Mouse (Mus musculus): ENCODE results near the gene Nfix. TPM values are rescaled to one million over a fixed set of nuclear protein-coding genes. Genes with fewer than 3 reads are reported as not detected.

The Nfix gene
- polyA plus RNA-seq, 1 experiment from 2014 or later = 413 TPM

DNA sequence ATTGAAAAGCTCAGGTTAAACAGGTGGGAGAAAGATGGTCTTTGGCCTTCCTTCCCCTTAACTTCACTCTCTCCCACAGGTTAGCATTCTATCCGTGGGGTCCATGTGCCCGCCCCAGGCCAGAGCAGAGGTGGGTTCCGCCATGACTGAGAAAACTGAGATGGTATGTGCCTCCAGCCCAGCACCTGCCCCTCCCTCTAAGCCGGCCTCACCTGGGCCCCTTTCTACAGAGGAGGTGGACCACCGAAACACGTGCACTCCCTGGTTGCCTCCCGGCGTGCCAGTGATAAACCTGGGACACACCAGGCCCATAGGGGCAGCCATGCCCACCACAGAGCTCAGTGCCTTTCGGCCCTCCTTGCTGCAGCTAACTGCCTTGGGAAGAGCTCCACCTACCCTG, 97.6 kb downstream of the Nfix start:
- H3K9ac ChIP-seq (replicated peaks) = no peak overlapping the region
- peaks cover 18% of the 10 kb centered on the region for H3K27me3 ChIP-seq
- H3K9me3 ChIP-seq = no peaks in the 10 kb centered on the region
- H3K4me3 ChIP-seq = no peak overlapping the region
- H3K36me3 ChIP-seq = peaks cover 14% of the 10 kb centered on the region; the same call in 1 of the 2 replicates
- no peak for ATAC-seq (replicated peaks)
- peaks cover 42% of the 10 kb centered on the region for H3K4me1 ChIP-seq
- 73% methylated on average over 9 of the region's 9 CpGs for WGBS
- H3K27ac ChIP-seq (replicated peaks) = peak overlapping the region; percentile 94
- no peak overlapping the region for H3K4me2 ChIP-seq (replicated peaks)

DNA sequence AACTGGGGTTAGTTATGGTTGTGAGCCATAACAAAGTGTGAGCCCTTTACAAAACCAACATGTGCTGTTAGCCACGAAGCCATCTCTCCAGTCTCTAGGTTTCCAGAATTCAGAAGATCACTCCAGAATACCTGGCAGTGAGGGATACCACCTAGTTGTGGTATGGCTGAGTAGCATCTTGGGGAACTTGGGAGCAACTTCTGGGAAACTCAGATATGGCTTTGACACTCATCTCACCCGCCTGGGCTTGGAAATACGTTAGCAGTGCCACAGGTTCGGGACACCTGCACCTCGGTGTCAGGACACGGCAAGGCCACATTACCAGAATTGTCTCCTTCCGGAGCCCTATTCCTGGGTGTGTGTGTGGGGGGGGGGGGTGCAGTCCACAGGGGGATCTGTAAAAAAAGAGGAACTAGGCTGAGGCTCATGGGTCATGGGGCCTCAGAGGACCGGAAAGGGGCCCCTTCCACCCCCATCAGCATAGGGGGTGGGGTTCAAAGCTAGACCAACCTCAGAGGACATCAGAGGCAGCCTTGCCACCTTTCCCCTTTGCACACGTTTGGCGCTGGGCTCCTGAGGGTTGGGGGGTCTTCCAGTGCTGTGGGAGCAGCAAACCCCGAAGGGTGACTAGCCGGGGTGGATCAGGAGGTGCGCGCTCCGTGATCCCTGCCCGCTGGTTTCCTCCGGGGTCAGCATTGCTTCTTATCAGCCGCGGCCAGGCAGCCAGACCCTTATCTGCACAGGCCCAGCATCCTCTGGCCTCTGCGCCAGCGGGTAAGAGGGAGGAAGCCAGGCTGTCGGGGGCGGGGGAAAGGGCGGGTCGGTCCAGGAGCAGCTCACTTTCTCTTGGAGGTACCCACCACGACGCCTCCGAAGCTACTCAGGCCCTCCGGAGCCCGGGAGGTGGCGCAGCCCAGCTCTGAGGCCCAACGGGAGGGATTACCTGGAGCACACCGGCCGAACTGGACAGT, 98.9 kb downstream of the Nfix start, which contains the start of gene Lyl1:
Gene Lyl1, plus strand, starts transcription at position 517 of the 971 bp plus-strand sequence.
- Histone ChIP-seq H3K4me1 (peaks cover 30% of the 10 kb centered on the region), H3K9ac (replicated peaks) (peak within 1 kb of the TSS; percentile 8; the same call in 1 of the 2 replicates), H3K27ac (replicated peaks) (peak within 1 kb of the TSS; percentile 94), H3K4me2 (replicated peaks) (no peak within 1 kb of the TSS), H3K36me3 (peaks cover 24% of the 10 kb centered on the region), H3K4me3 (no peak within 1 kb of the TSS), H3K9me3 (no peaks in the 10 kb centered on the region), H3K27me3 (peaks cover 15% of the 10 kb centered on the region)
- 16% methylated on average over 34 of the region's 34 CpGs for WGBS
- no peak for ATAC-seq (replicated peaks)

DNA sequence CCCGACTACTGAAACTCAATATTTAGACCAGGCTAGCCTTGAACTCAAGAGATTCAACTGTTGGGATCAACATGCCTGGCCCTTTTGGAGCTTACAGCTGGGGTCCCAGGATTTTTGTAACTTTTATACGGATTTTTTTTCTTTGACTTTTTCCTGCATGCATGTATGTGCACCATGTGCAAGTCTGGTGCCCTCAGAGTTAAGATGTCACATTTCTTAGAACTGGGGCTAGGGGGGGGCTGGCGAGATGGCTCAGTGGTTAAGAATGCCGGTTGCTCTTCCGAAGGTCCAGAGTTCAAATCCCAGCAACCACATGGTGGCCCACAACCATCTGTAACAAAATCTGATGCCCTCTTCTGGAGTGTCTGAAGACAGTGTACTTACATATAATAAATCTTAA, 99.6 kb downstream of the Nfix start:
- Histone ChIP-seq H3K27ac (replicated peaks) (peak overlapping the region; percentile 48), H3K4me1 (peaks cover 27% of the 10 kb centered on the region), H3K36me3 (peaks cover 24% of the 10 kb centered on the region), H3K9me3 (no peaks in the 10 kb centered on the region), H3K4me3 (no peak overlapping the region), H3K4me2 (replicated peaks) (no peak overlapping the region), H3K27me3 (peaks cover 15% of the 10 kb centered on the region), H3K9ac (replicated peaks) (no peak overlapping the region)
- 77% methylated on average over 5 of the region's 5 CpGs for WGBS
- no peak for ATAC-seq (replicated peaks)

DNA sequence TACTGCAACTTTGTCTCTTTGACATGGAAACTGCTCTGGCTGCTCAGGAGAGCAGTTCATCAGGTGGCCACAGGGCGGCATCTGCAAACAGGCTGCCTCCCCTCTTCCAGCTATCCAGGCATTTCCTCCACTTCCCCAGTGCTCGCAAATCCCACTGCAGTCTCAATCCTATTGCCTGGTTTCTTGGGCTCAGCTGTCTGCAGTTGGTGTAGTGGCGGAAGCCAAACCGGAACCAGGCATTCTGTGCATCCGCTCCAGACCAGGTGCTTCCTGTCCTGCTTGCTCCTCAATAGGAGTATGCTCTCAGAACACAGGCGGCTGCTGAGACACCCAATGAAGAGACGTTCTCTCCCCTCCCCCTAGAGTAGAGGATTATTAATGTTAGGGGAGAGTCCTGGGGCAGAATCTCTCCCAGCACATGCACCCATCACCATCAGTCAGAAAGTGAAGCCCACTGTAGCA, 100.3 kb downstream of the Nfix start:
- 61% methylated on average over 7 of the region's 7 CpGs for WGBS
- Histone ChIP-seq H3K9me3 (no peaks in the 10 kb centered on the region), H3K27ac (replicated peaks) (peak overlapping the region; percentile 48), H3K4me2 (replicated peaks) (no peak overlapping the region), H3K4me3 (no peak overlapping the region), H3K27me3 (peaks cover 15% of the 10 kb centered on the region), H3K4me1 (peaks cover 21% of the 10 kb centered on the region), H3K9ac (replicated peaks) (no peak overlapping the region), H3K36me3 (peaks cover 24% of the 10 kb centered on the region)
- ATAC-seq (replicated peaks) = peak; percentile 13; the same call in 1 of the 2 replicates

DNA sequence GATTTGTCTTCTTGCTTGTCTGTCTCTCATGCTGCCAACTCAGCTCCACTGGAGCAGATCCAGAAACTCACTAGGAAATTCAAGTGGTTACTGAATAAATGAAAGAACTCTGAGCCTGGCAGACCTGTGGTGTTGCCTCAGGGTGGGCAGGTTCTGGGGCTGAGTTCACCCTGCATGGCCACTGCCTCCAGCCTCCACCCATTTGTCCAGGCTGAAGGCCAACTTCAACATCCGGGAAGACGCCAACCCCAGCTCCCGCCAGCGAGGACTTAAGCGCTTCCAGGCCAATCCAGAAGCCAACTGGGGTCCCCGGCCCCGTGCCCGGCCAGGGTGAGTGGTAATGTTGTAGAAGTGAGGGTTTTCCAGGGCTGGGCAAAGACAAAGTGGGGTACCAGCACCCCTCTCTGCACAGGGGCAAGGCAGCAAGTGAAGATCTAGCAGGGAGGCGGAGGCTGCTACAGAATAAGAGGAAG, 101.2 kb downstream of the Nfix start:
- WGBS = 78% methylated on average over 9 of the region's 9 CpGs

DNA sequence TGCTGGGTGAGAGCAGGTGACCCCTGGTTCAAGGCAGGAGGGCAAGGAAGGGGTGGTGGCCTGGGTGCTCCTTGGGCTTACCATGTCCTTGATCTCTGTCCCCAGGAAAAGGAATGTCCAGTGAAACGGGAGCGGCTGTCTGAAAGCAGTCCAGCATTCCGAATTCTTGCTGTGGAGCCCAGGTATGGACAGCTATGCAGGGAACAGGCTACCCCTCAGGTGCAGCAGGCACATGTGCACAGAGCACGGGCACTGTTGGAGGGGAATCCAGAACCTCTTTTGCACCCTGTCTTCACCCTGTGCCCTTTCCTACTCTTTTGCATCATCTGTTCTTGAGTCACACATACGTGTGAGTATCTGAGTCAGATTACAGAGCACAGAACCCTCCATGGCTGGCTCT, 101.9 kb downstream of the Nfix start:
- 93% methylated on average over 5 of the region's 5 CpGs for WGBS
- H3K4me1 ChIP-seq = peaks cover 11% of the 10 kb centered on the region; the same call in 1 of the 2 replicates

More for the DNA sequence above, 101.2 kb downstream of the Nfix start:
- Histone ChIP-seq H3K4me2 (replicated peaks) (no peak overlapping the region), H3K27ac (replicated peaks) (peak overlapping the region; percentile 48), H3K27me3 (peaks cover 15% of the 10 kb centered on the region), H3K4me1 (peaks cover 12% of the 10 kb centered on the region), H3K9ac (replicated peaks) (no peak overlapping the region), H3K9me3 (no peaks in the 10 kb centered on the region), H3K36me3 (peaks cover 25% of the 10 kb centered on the region), H3K4me3 (no peak overlapping the region)
- no peak for ATAC-seq (replicated peaks)

DNA sequence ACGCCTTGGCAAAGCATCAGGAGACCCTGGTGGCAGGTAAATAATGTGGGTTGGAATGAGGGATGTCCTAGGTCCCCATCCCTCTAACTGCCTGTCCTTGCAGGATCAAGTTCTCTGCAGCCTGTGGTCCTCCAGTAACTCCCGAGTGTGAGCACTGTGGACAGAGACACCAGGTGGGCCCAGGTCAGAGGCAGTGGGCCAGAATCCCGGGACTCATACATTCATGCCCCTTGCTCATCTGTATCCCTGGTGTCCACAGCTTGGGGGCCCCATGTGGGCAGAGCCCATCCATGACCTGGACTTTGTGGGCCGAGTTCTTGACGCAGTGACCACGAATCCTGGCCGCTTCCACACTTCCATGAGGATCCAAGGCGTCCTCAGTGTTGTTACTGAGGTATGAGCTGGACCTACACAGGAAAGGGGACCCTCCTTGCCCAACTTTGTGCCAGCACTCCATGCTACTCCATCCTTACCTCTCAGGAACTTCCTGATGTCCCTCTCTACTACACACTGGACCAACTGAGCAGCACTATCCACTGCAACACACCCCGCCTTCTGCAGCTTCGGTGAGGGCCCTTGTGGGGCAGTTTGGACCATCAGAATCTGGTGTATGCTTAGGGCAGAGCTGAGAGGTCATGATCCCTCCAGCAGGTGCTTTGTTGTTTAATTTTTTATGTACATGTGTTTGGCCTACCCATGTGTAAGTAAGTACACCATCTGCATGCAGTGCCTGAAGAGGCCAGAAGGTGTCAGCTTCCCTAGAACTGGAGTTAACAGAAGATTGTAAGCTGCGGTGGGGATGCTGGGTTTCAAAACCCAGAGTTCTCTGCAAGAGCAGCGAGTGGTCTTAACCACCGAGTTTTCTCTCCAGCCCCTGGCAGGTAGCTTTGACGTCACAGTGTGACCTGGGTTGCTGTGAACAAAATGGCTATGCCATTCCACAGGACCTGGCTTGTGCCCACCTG, 102.7 kb downstream of the Nfix start:
- H3K36me3 ChIP-seq = peaks cover 37% of the 10 kb centered on the region
- WGBS = 82% methylated on average over 14 of the region's 14 CpGs
- no peak overlapping the region for H3K4me2 ChIP-seq (replicated peaks)
- 0 out of 2 replicates have a peak overlapping the region, but pooled peaks have one; percentile 0 for H3K27ac ChIP-seq (replicated peaks)
- no peaks in the 10 kb centered on the region for H3K9me3 ChIP-seq
- H3K9ac ChIP-seq (replicated peaks) = no peak overlapping the region
- ATAC-seq (replicated peaks) = peak; percentile 11; the same call in 1 of the 2 replicates
- peaks cover 3% of the 10 kb centered on the region for H3K27me3 ChIP-seq
- H3K4me3 ChIP-seq = no peak overlapping the region
- peaks cover 11% of the 10 kb centered on the region; the same call in 1 of the 2 replicates for H3K4me1 ChIP-seq

More for the DNA sequence above, 101.9 kb downstream of the Nfix start:
- H3K9me3 ChIP-seq = no peaks in the 10 kb centered on the region
- H3K36me3 ChIP-seq = peaks cover 28% of the 10 kb centered on the region
- no peak overlapping the region for H3K9ac ChIP-seq (replicated peaks)
- H3K27me3 ChIP-seq = peaks cover 11% of the 10 kb centered on the region
- no peak for ATAC-seq (replicated peaks)
- no peak overlapping the region for H3K4me2 ChIP-seq (replicated peaks)
- H3K4me3 ChIP-seq = no peak overlapping the region
- H3K27ac ChIP-seq (replicated peaks) = peak overlapping the region; percentile 48

DNA sequence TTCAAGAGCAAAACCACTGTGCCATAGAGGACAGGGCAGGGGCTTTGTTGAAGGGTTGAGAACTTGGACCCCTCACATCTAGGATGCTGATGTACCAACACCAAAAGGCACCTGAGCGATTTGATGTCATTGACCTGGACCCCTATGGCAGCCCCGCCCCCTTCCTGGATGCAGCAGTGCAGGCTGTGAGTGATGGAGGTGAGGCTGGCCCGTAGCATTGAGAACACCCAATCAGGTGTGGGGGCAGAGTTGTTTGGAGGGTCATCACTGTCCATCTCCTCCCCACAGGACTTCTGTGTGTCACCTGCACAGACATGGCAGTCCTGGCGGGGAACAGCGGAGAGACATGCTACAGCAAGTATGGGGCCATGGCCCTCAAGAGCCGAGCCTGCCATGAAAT, 105.0 kb downstream of the Nfix start:
- no peak overlapping the region for H3K27ac ChIP-seq (replicated peaks)
- H3K4me2 ChIP-seq (replicated peaks) = no peak overlapping the region
- H3K4me1 ChIP-seq = peaks cover 6% of the 10 kb centered on the region
- no peak for ATAC-seq (replicated peaks)
- no peak overlapping the region for H3K4me3 ChIP-seq
- H3K9ac ChIP-seq (replicated peaks) = no peak overlapping the region
- no peaks in the 10 kb centered on the region for H3K9me3 ChIP-seq
- H3K36me3 ChIP-seq = peaks cover 47% of the 10 kb centered on the region
- no peaks in the 10 kb centered on the region for H3K27me3 ChIP-seq
- 90% methylated on average over 6 of the region's 6 CpGs for WGBS

DNA sequence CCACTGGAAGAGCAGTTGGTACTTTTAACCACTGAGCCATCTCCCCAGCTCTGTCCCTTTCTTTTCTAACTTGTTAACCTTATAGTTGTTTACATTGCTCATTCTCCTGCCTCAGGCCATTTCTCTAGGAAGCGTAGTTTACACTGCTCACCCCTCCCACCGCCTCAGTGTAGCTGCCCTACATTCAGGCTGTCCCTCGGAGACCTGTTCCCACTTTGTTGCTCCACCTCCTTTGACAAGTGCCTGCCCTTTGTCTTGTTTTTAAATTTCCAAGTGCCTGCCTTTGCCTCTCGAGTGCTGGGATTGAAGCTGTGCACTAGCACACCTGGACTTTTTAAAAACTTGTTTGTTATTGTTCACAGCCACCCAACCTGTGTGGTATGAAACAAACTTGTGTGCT, 106.8 kb downstream of the Nfix start:
- H3K4me2 ChIP-seq (replicated peaks) = no peak overlapping the region
- H3K9ac ChIP-seq (replicated peaks) = no peak overlapping the region
- no peak overlapping the region for H3K27ac ChIP-seq (replicated peaks)
- H3K4me1 ChIP-seq = peaks cover 16% of the 10 kb centered on the region
- no peaks in the 10 kb centered on the region for H3K27me3 ChIP-seq
- WGBS = 81% methylated on average over 4 of the region's 4 CpGs
- peaks cover 40% of the 10 kb centered on the region for H3K36me3 ChIP-seq
- no peak for ATAC-seq (replicated peaks)
- no peak overlapping the region for H3K4me3 ChIP-seq
- H3K9me3 ChIP-seq = no peaks in the 10 kb centered on the region

DNA sequence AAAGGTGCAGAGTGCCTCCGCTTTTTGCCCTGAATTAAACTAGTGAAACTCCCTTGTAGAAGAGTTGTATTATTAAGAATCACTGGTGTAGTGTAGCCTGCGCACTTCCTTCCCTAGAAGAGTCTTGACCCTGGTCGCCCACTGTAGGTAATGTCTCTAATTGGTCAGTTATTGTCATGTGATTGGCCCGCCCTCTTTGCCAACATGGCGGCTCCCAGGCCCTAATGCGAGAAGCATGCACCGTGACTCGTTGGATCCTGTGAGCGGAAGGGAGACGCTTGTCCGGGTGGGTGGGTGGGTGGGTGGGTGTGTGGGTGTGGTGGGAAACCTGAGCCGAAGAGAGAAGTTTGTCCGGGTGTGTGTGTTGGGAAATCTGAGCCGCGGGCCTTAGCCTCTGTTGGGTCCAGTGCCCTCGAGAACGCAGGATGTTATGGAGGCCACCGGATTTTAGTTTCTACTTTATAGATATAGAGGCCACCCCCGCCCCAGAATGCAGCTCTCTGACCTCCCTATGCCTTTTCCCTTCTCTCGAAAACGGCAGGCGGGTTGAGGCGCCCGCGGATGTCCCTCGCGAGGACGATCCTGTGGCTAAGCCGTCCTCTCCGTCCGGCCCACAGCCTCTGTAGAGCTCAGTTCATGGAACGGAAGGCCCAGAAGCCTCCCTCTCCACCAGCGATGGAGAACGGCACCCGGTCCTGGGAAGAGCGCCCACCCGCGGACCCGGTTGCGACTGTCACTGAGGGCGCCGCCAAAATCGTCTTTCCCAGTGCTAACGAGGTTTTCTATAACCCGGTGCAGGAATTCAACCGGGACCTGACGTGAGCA, 110.8 kb downstream of the Nfix start:
- Histone ChIP-seq H3K4me3 (peak overlapping the region; percentile 80), H3K27ac (replicated peaks) (peak overlapping the region; percentile 55; the same call in 1 of the 2 replicates), H3K9me3 (no peaks in the 10 kb centered on the region), H3K27me3 (no peaks in the 10 kb centered on the region), H3K4me2 (replicated peaks) (peak overlapping the region; percentile 87), H3K9ac (replicated peaks) (peak overlapping the region; percentile 66), H3K4me1 (peaks cover 46% of the 10 kb centered on the region), H3K36me3 (peaks cover 23% of the 10 kb centered on the region; the same call in 1 of the 2 replicates)
- peak; percentile 86 for ATAC-seq (replicated peaks)
- under 1% methylated on average over 47 of the region's 47 CpGs for WGBS

DNA sequence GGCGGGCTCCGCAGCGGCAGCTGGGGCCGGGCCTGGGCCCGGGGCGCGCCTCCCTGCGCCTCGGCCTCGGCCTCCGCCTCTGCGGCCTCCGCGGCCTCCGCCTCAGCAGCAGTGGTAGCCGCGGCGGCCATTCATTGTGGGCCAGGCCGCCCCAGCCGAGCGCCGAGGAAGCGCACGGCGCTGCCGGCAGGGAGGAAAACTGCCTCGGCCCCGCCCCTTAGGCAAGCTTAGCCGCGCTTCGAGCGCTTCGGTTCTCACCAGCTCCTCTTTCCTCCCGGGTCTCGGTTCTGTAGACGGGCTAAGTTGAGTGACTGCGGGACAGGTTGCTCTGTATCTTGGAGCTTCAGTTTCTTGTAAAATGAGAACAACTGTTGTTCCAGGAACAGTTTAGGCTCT, 112.4 kb downstream of the Nfix start, which contains the start of gene Nacc1:
Gene Nacc1, minus strand, starts transcription at position 158 of the 396 bp plus-strand sequence.
- ATAC-seq (replicated peaks) = peak; percentile 86

More for the DNA sequence above, 112.4 kb downstream of the Nfix start, which contains the start of gene Nacc1:
- Histone ChIP-seq H3K9me3 (no peaks in the 10 kb centered on the region), H3K4me3 (peak within 1 kb of the TSS; percentile 98), H3K36me3 (peaks cover 13% of the 10 kb centered on the region; the same call in 1 of the 2 replicates), H3K27me3 (no peaks in the 10 kb centered on the region), H3K4me1 (peaks cover 46% of the 10 kb centered on the region), H3K27ac (replicated peaks) (peak within 1 kb of the TSS; percentile 88), H3K9ac (replicated peaks) (peak within 1 kb of the TSS; percentile 99), H3K4me2 (replicated peaks) (peak within 1 kb of the TSS; percentile 87)
- under 1% methylated on average over 37 of the region's 37 CpGs for WGBS
